Mouse (Mus musculus) neural tube, embryonic 11.5 days (tissue): ENCODE results near the gene Cblc. TPM values are rescaled to one million over a fixed set of nuclear protein-coding genes. Genes with fewer than 3 reads are reported as not detected.

ENCODE experiments used
- ATAC-seq: fragments of 200-750 bp; cut with Nextera tagmentation; 2 replicates; pipeline ENCODE4 v1.8.0; 2017; ENCODE audit warnings: moderate number of reproducible peaks, mild to moderate bottlenecking, moderate TSS enrichment, moderate library complexity; ENCODE audit not compliant: insufficient read depth, low FRiP score, low TSS enrichment
- DNase-seq: peaks from one replicate; pipeline ENCODE4 v3.0.0-alpha.2; 2015; ENCODE audit warnings: low spot score
- H3K27ac ChIP-seq: fragments of 300-500 bp; sonication (generic); 2 replicates; pipeline ENCODE4 v1.5.1; 2014; ENCODE audit warnings: low read depth, mild to moderate bottlenecking, low read length
- H3K27me3 ChIP-seq: fragments of 300-500 bp; sonication (generic); 2 replicates; pipeline ENCODE4 v1.6.1; 2014; ENCODE audit warnings: mild to moderate bottlenecking, low read length, mixed read lengths; ENCODE audit not compliant: control insufficient read depth, insufficient read depth
- H3K36me3 ChIP-seq: fragments of 300-500 bp; sonication (generic); 2 replicates; pipeline ENCODE4 v1.6.1; 2014; ENCODE audit warnings: mild to moderate bottlenecking, low read length, moderate library complexity, mixed read lengths; ENCODE audit not compliant: control insufficient read depth, insufficient read depth
- H3K4me1 ChIP-seq: fragments of 300-500 bp; sonication (generic); 2 replicates; pipeline ENCODE4 v1.6.1; 2014; ENCODE audit warnings: low read length, mixed read lengths; ENCODE audit not compliant: control insufficient read depth, insufficient read depth
- H3K4me2 ChIP-seq: fragments of 300-500 bp; sonication (generic); 2 replicates; pipeline ENCODE4 v1.6.1; 2014; ENCODE audit warnings: low read depth, mild to moderate bottlenecking, moderate library complexity
- H3K4me3 ChIP-seq: fragments of 300-500 bp; sonication (generic); 2 replicates; pipeline ENCODE4 v1.5.1; 2014; ENCODE audit warnings: low read depth, low read length
- H3K9ac ChIP-seq: fragments of 300-500 bp; sonication (generic); 2 replicates; pipeline ENCODE4 v1.6.1; 2014; ENCODE audit warnings: mild to moderate bottlenecking, low read length
- H3K9me3 ChIP-seq: fragments of 300-500 bp; sonication (generic); 2 replicates; pipeline ENCODE4 v1.6.1; 2016; ENCODE audit warnings: low read length; ENCODE audit not compliant: control insufficient read depth
- WGBS: fragments of 180-500 bp; shearing (Covaris S2); extraction: QIAGEN DNeasy Blood & Tissue Kit; methylation state at CpG from one replicate; pipeline ENCODE4 v1.1.7; 2014; 5-methylcytosine and 5-hydroxymethylcytosine counted together
- polyA plus RNA-seq: library from polyadenylated mRNA; unstranded; fragments of >200 nt; fragmentation: Nextera tagmentation; extraction: Ambion mirVana; gene quantifications from 2 replicates; pipeline ENCODE4 v1.2.1, GENCODE M21; 2014

Cblc gene
- 0.45 and 0.53 TPM in 2 replicates for polyA plus RNA-seq

GRCm38 (mm10) chr7:19796697-19797588 lies at the start of gene Cblc:
Gene Cblc, minus strand, starts transcription at chr7:19796809.
- 0 out of 2 replicates have a peak, but pooled peaks have one; percentile 50 for ATAC-seq
- Histone ChIP-seq H3K4me1 (no peaks in the 10 kb centered on the region), H3K27me3 (peaks cover 18% of the 10 kb centered on the region), H3K27ac (no peak within 1 kb of the TSS), H3K36me3 (no peaks in the 10 kb centered on the region), H3K4me2 (no peak within 1 kb of the TSS), H3K9me3 (no peaks in the 10 kb centered on the region), H3K4me3 (no peak within 1 kb of the TSS), H3K9ac (no peak within 1 kb of the TSS)
- WGBS, result 1% methylated on average over 26 of the region's 32 CpGs
- peak; percentile 70 for DNase-seq

GRCm38 (mm10) chr7:19844521-19845171 lies 48.0 kb upstream of the Cblc start:
- Histone ChIP-seq H3K27me3 (peaks cover 7% of the 10 kb centered on the region; the same call in 1 of the 2 replicates), H3K4me2 (no peak overlapping the region), H3K9ac (no peak overlapping the region), H3K36me3 (no peaks in the 10 kb centered on the region), H3K27ac (no peak overlapping the region), H3K4me1 (no peaks in the 10 kb centered on the region), H3K4me3 (no peak overlapping the region), H3K9me3 (no peaks in the 10 kb centered on the region)
- WGBS, result 67% methylated on average over 15 of the region's 15 CpGs
- no peak for DNase-seq
- no peak for ATAC-seq

- no peak overlapping the region for H3K4me2 ChIP-seq
- DNase-seq (peak; percentile 77), ATAC-seq (0 out of 2 replicates have a peak, but pooled peaks have one; percentile 60)
- no peak overlapping the region for H3K27ac ChIP-seq
- H3K4me1 ChIP-seq, result no peaks in the 10 kb centered on the region
- H3K9me3 ChIP-seq, result no peaks in the 10 kb centered on the region
- H3K27me3 ChIP-seq, result peaks cover 7% of the 10 kb centered on the region; the same call in 1 of the 2 replicates
- no peak overlapping the region for H3K9ac ChIP-seq
- 4% methylated on average over 11 of the region's 11 CpGs for WGBS
- no peak overlapping the region for H3K4me3 ChIP-seq
- H3K36me3 ChIP-seq, result no peaks in the 10 kb centered on the region
Measured at GRCm38 (mm10) chr7:19843561-19843960, 47.0 kb upstream of the Cblc start.

DNA sequence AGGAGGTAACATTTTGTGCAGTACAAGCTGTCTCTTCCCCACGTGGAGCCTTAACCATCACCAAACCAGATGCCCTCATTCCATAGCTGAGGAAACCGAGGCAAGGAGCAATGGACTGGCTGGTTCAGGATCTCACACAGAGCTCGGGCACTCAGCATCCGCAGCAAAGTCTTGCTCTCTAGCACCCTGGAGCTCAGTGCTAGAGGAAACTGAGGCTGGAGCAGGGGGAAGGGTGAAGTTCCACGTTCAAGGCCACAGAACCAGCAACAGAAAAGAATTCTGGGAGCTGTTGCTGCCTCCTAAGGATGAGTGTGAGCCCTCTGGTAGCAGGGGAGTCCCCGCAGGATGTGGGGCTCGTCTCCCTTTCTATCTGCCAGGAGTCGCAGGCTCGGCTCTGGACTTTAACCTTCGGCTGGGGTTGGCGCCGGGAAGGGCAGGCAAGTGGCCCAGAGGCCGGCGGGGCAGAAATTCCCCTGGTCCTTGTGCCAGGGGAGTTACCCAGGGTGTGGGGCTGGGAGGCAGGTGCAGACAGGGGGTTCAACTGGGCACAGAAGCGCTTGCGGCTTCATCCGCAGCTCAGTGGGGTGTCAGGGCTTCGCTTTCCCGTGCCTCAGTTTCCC lies 46.4 kb upstream of the Cblc start:
- H3K9ac ChIP-seq, result no peak overlapping the region
- H3K9me3 ChIP-seq, result no peaks in the 10 kb centered on the region
- 36% methylated on average over 19 of the region's 19 CpGs for WGBS
- H3K36me3 ChIP-seq, result no peaks in the 10 kb centered on the region
- no peak overlapping the region for H3K27ac ChIP-seq
- ATAC-seq, result 0 out of 2 replicates have a peak, but pooled peaks have one; percentile 16
- no peak for DNase-seq
- H3K27me3 ChIP-seq, result peaks cover 7% of the 10 kb centered on the region; the same call in 1 of the 2 replicates
- H3K4me1 ChIP-seq, result no peaks in the 10 kb centered on the region
- H3K4me2 ChIP-seq, result no peak overlapping the region
- no peak overlapping the region for H3K4me3 ChIP-seq

DNA sequence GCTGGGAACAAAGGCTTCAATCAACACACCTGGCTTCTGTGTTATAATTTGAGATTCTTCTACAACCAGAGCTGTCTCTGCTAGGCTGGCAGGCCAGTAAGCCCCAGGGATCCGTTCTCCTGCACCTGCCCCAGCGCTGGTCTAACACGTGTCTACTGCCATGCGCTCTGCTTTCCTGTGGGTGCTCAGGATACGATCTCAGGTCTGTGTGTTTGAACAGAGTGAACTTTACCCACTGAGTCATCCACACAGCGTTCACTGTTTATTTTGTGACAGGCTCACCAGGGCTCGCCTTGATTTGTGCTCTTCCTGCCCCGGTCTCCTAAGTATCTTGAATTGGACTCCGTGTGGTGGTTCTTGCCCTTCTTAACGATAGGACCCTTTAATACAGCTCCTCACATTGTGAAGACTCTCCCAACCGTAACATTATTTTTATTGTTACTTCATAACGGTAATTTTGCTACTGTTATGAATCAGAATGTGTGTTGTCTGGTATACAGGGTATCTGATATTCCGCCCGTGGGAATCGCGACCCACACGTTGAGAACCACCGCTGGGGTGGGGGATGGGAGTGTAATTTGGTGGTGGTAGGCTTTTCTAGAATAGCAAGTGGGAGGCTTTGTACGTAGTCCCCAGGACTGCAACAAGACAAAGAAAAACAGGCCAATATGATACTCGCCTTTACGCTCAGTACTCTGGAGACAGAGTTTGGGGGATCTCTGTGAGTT lies 45.2 kb upstream of the Cblc start:
- ATAC-seq (no peak), DNase-seq (no peak)
- no peak overlapping the region for H3K4me3 ChIP-seq
- 84% methylated on average over 21 of the region's 21 CpGs for WGBS
- no peak overlapping the region for H3K4me2 ChIP-seq
- H3K4me1 ChIP-seq, result no peaks in the 10 kb centered on the region
- H3K9me3 ChIP-seq, result no peaks in the 10 kb centered on the region
- H3K27ac ChIP-seq, result no peak overlapping the region
- peaks cover 7% of the 10 kb centered on the region; the same call in 1 of the 2 replicates for H3K27me3 ChIP-seq
- no peaks in the 10 kb centered on the region for H3K36me3 ChIP-seq
- H3K9ac ChIP-seq, result no peak overlapping the region

DNA sequence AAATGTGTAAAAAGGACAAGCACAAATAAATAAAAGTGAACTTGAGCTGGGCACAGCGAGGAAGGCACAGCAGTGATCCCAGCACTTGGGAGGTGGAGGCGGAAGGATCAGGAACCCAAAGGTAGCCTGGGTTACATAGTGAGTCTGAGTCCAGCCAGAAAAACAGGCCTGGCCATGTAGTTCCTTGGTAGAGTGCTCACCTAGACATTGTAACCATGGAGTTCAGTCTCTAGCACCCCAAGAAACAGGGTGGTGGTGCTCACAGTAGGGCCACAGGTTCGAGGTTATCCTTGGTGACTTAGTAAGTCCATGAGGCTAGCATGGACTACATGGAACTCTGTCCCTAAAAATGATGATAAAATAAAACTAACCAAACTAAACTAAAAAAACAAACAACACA lies 44.3 kb upstream of the Cblc start:
- Histone ChIP-seq H3K9me3 (no peaks in the 10 kb centered on the region), H3K4me2 (no peak overlapping the region), H3K4me1 (no peaks in the 10 kb centered on the region), H3K4me3 (no peak overlapping the region), H3K36me3 (no peaks in the 10 kb centered on the region), H3K9ac (no peak overlapping the region), H3K27me3 (peaks cover 7% of the 10 kb centered on the region; the same call in 1 of the 2 replicates), H3K27ac (no peak overlapping the region)
- ATAC-seq, result no peak
- DNase-seq, result no peak
- 82% methylated on average over 3 of the region's 3 CpGs for WGBS

GRCm38 (mm10) chr7:19840371-19840770 lies 43.8 kb upstream of the Cblc start:
- ATAC-seq (no peak), DNase-seq (no peak)
- Histone ChIP-seq H3K9ac (no peak overlapping the region), H3K9me3 (no peaks in the 10 kb centered on the region), H3K4me3 (no peak overlapping the region), H3K4me2 (no peak overlapping the region), H3K36me3 (no peaks in the 10 kb centered on the region), H3K27me3 (peaks cover 7% of the 10 kb centered on the region; the same call in 1 of the 2 replicates), H3K27ac (no peak overlapping the region), H3K4me1 (no peaks in the 10 kb centered on the region)
- WGBS, result 78% methylated on average over 4 of the region's 4 CpGs

DNA sequence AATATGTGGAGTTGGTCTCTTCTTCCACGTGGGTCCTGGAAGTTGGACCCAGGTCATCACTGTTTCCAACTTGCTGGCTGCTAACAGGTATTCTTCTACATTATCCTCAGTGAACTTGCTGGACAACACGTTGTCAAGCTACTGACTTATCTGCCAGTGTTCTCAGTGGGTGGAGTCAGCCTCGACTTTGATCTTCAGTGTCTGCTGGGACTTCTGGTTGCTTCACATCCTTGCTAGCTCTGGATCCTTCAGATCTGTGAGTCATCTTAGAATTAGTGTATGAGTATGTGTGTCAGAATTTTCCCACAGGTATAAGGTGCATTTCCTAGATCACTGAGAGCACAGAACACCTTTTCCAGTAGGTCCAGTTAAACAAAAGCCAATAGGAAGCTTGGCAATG lies 40.2 kb upstream of the Cblc start:
- no peak overlapping the region for H3K9ac ChIP-seq
- 63% methylated on average over 3 of the region's 3 CpGs for WGBS
- no peaks in the 10 kb centered on the region for H3K36me3 ChIP-seq
- ATAC-seq (no peak), DNase-seq (no peak)
- H3K4me3 ChIP-seq, result no peak overlapping the region
- H3K27ac ChIP-seq, result no peak overlapping the region
- no peaks in the 10 kb centered on the region for H3K9me3 ChIP-seq
- H3K27me3 ChIP-seq, result no peaks in the 10 kb centered on the region
- no peak overlapping the region for H3K4me2 ChIP-seq
- no peaks in the 10 kb centered on the region for H3K4me1 ChIP-seq
